Mouse (Mus musculus) adrenal gland, adult (tissue): ENCODE data around the gene Dlgap3.

ENCODE experiments used
- DNase-seq, 2 experiments: peaks; one replicate each; pipeline ENCODE4 v3.0.0; 2022 to 2023; ENCODE audit warnings: low spot score in 1 of 2; ENCODE audit not compliant: inconsistent age in 2 of 2

The Dlgap3 gene

GRCm38 (mm10) chr4:127215103-127215502 is 46.1 kb downstream of the Dlgap3 start:
- no peak for DNase-seq

DNA sequence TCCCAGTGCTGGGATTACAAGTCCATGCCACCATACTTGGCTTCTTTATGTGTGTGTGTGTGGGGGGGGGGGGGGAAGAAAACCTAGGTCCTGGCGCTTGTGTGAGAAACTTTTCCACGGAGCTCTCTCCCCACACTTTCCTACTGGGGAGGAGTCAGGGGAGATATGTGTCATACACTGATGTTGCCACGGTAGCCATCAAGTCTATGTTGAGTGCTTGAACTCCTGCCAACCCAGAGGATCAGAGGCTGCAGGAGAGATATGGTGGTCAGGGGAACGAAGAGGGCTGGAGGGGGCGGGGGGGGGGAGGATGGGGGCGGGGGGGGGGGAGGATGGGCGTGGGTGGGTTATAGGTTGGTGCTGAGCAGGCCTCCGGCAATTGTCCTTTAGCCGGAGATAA is 46.8 kb downstream of the Dlgap3 start:
- no peak for DNase-seq

- DNase-seq: no peak
Observed at GRCm38 (mm10) chr4:127216251-127216651, 47.2 kb downstream of the Dlgap3 start.

- peak in 1 of 2 experiments; percentile 56 for DNase-seq
Observed at GRCm38 (mm10) chr4:127217048-127217447, 48.0 kb downstream of the Dlgap3 start.

GRCm38 (mm10) chr4:127223291-127223690 is 54.3 kb downstream of the Dlgap3 start:
- no peak for DNase-seq

DNA sequence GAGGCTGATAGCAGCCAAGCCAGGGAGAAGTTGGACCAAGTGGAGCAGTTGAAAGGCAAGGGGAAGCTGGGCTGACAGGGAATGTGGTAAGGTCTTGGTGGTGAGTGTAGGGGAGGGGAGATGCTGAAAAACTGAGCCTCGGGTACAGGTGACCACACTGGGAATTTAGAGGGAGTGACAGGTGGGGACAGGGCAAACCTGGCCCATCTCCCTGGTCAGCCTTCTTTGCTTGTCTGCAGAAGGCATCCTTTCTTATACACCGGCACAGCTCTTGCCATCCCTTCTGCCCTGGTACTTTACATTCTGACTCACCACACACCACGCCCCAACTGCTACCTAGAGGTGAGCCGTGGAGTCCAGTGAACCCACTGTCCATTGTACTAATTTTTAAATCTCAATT is 54.8 kb downstream of the Dlgap3 start:
- no peak for DNase-seq

DNA sequence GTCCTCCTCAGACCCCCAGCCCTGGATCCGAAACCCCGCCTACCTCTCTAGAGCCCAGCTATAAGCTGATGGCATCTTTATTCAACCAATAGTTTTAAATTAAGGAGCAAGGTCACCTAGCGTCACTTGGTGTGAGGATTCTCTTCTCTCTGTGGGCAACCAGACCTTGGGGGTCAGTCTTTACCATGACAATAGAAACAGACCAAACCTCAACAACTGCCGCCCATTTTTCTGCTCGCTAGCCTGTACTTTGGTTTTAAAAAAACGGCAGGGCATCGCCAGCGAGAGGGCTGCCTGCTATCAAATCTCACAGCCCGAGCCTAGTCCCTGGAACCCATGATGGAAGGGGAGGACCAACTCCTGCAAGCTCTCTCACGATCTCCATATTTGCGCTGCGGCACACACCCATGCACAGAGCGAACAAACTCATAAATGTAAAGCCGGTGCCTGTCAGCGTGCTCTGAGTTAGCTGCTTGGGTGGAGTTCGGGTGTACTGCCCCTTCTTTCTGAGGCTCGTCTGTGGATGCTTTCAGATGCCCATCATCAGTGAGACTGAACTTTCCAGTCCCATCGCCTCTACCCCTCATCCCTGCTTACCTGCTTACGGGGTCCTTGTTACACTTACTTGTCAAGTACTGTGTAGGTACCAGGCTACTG is 55.6 kb downstream of the Dlgap3 start:
- no peak for DNase-seq

DNA sequence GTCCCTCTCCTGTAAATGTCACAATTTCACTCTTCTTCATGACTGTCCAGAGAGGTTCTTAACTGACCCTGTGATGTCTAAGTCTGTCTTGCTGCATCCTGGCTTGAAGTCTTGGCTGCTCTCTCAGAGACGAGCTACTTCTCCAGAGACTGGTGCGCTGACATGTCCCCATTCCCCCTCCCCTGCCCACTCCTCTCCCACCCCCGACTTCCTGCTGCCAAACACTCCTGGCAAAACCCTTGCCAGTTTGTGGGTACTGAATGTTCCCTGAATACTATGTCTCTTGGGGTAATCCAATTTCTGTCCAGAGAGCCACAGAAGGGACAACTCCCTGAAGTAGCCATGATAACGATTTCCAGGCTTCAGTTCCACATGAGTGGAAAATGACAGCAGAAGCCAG is 57.1 kb downstream of the Dlgap3 start:
- no peak for DNase-seq

DNA sequence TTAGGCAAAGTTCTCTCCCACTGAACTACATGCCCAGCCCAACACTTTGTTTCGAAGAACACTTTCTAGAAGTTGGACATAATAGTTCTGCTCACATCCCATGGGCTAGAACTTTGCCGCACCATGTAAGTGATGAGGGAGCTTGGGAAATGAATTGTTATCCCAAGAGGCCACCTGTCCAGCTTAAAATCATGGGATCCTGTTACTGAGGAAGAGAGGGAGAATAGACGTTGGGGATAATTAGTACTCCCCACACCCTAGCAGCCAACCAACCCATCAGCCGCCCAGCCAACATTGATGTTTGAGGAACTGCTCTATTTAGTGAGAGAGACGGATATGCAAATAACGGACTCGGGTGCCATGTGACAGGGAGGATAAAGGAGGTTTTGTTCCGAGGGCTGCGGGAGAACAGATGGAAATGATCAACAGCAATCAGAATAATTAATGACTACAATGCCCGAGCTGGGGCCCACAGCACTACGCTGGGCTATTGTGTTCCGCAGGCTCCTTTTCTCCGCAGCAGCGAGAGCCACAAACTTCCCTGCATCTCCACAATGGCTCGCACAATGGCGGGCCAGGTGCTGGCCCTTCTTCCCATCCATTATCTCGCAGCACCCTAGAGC is 58.2 kb downstream of the Dlgap3 start:
- no peak for DNase-seq

DNA sequence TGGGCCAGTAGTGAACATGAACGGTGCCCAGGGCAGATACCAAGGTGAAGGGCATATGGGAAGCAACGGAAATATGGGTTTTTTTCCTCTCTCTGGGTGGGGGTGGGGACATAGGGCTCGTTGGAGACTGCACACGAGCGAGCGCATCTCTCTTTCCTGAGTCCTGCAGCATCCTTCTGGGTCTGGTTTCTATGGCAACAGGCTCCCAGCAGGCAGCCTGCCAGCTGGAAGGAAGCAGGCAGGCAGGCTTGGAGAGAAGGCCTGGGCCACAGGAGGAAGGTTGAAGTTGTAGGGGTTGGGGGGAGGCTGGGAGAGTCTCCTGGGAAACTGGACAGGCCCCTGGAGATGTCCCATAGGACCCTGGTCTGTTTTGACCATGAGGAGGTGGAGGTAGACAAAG is 63.0 kb downstream of the Dlgap3 start:
- DNase-seq: no peak

- DNase-seq: no peak
Observed at GRCm38 (mm10) chr4:127232551-127232950, 63.5 kb downstream of the Dlgap3 start.

DNA sequence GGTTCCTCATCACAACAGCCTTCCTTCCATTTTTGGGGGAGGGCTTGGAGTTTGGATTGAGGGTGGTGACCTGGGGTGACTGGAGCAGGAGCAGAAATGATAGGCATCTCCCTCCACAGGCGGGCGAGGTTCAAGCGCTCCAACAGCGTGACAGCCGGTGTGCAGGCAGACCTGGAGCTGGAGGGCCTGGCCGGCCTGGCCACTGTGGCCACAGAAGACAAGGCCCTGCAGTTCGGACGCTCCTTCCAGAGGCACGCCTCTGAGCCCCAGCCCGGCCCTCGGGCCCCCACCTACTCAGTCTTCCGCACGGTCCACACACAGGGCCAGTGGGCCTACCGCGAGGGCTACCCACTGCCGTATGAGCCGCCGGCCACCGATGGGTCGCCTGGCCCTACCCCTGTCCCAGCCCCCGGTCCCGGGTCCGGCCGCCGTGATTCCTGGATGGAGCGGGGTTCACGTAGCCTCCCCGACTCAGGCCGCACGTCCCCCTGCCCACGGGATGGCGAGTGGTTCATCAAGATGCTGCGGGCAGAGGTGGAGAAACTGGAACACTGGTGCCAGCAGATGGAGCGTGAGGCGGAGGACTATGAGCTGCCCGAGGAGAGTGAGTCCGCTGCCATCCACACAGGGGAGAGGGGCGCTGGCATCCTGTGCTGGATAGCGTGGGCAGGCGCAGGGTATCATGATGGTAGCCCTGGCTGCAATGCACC is 64.6 kb downstream of the Dlgap3 start:
- DNase-seq: no peak

DNA sequence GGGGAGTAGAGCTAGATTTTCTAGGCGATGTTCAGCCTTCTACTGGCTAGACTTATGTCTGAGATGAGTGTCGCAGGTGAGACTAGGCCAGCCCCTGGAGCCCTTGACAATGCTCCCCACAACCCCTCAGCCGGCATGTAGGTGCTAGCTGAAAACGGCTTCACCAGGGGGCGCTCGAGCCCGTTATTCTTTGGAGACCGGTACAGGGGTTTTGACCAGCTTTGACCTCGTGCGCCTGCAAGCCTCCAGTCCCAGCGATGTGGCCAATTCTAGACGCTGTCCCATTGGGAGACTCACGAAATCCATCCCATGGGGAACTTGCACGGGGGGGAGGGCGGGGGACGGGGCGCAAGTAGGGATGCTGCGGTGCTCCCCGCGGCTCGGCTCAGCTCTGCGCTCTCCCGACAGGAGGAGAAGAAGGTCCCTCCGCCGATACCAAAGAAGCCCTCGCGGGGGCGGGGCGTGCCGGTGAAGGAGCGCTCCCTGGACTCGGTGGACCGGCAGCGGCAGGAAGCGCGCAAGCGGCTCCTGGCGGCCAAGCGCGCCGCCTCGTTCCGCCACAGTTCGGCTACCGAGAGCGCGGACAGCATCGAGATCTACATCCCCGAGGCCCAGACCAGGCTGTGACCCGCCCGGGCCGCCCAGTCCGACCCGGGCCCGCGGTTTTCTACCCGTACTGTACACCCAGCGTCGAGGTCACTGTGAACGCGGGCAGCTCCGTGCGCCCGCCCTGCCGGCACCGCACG is 66.9 kb downstream of the Dlgap3 start:
- DNase-seq: peak; percentile 82 to 93

- DNase-seq: peak in 1 of 2 experiments; percentile 39
Observed at GRCm38 (mm10) chr4:127236631-127237030, 67.6 kb downstream of the Dlgap3 start.

DNA sequence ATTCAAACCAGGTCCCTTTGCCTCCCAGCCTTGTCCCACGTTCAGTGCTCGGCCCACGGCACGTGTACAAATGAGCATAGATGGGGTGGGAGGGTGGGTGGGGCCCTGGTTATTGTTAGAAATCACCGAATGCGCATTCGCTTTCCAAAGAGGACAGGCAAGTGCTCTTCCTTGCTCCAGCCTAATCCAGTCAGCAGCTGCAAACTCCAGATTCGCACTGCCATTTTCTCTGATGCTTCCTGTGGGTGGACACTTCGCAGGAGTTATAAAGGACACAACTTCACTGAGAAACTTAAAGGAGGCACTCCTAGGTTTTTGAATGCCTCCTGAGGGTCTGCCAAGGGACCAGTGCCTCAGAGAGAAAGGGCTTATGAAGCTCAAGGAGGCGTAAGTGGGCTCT is 68.3 kb downstream of the Dlgap3 start:
- DNase-seq: no peak

GRCm38 (mm10) chr4:127242696-127243095 is 73.7 kb downstream of the Dlgap3 start:
- no peak for DNase-seq

DNA sequence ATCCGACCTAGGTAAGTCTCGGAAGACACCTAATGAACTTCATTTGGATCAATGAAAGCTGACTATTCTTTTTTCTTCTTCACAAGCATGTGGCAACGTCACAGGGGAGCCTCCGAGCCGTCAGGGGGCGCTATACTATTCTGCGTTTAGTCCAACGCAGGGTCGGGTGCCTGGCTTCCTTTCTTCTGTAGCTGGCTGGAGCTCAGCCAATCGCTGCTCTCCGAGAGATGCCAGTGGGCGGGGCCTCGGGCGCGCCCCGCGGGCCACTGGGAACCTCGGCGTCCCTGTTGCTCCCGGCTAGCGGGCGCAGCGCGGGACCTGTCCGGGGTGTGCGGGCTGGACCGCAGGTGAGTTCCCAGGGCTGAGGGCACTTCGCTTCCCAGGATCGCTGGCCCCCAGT is 74.5 kb downstream of the Dlgap3 start, which contains the start of gene Smim12:
Gene Smim12, plus strand, starts transcription at position 233 of the 400 bp plus-strand sequence.
- peak; percentile 98 to 99 for DNase-seq

DNA sequence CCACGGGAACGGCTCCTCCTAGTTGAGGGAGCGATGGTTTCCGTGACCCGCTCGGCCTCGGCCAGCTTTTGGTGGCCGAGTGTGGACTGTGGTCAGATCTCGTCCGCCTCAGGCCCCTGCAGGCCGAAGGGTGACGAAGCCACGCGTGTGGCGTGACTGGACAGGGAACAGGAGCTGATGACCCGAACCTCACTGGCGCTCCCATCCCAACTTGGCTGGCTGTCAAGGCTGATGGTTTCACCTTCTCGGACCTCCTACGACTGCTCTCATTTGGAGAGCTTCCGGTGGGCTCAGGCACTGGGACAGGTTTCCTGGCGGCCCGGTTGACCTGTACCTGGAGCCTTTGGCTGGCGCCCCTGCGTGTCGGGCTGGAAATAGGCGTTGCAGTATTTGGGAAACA is 74.9 kb downstream of the Dlgap3 start:
- no peak for DNase-seq

- peak; percentile 92 to 98 for DNase-seq
Observed at GRCm38 (mm10) chr4:127249701-127250349, 80.8 kb downstream of the Dlgap3 start.

- DNase-seq: peak; percentile 91 to 94
Observed at GRCm38 (mm10) chr4:127251963-127252585, 83.1 kb downstream of the Dlgap3 start.
